Mouse (Mus musculus): Measurements from ENCODE around the gene Vps33b. TPM values are rescaled to one million over a fixed set of nuclear protein-coding genes. Genes with fewer than 3 reads are reported as not detected.
A peak's percentile ranks its signal among the peaks of the same experiment; 100 is the strongest.
"Not testable (repeated sequence)": the region's sequence is repeated elsewhere in the genome, so short reads cannot be mapped to it uniquely, and the experiment has no call there.

Gene Vps33b
- polyA plus RNA-seq, 1 experiment: 21.9 TPM

- WGBS: 94% methylated on average over 4 of the region's 4 CpGs
- Histone ChIP-seq H3K4me1 (replicated peaks; ENCODE audit: control insufficient read depth, insufficient read depth, low read length) (peaks cover 3% of the 10 kb centered on the region), H3K27me3 (ENCODE audit: control insufficient read depth, insufficient read depth, low read length) (no peaks in the 10 kb centered on the region), H3K4me3 (ENCODE audit: control insufficient read depth, insufficient read depth, low read length) (no peak overlapping the region), H3K27ac (ENCODE audit: control insufficient read depth, insufficient read depth, low read length) (no peak overlapping the region), H3K36me3 (ENCODE audit: control insufficient read depth, insufficient read depth, low read length) (peaks cover 38% of the 10 kb centered on the region)
- TF ChIP-seq CTCF (IDR thresholded peaks at IDR 0.05; ENCODE audit: borderline replicate concordance, control insufficient read depth, extremely low read depth, insufficient read depth, low read length, poor library complexity): no peak
- DNase-seq: no peak
Observed at GRCm38 (mm10) chr7:80318670-80319069, 49.2 kb downstream of the Vps33b start.

- no peak for DNase-seq
- Histone ChIP-seq H3K36me3 (ENCODE audit: control insufficient read depth, insufficient read depth, low read length) (peaks cover 25% of the 10 kb centered on the region), H3K27ac (ENCODE audit: control insufficient read depth, insufficient read depth, low read length) (no peak overlapping the region), H3K4me1 (replicated peaks; ENCODE audit: control insufficient read depth, insufficient read depth, low read length) (peaks cover 3% of the 10 kb centered on the region), H3K27me3 (ENCODE audit: control insufficient read depth, insufficient read depth, low read length) (no peaks in the 10 kb centered on the region), H3K4me3 (ENCODE audit: control insufficient read depth, insufficient read depth, low read length) (no peak overlapping the region)
- 96% methylated on average over 19 of the region's 19 CpGs for WGBS
- no peak for TF ChIP-seq CTCF (IDR thresholded peaks at IDR 0.05; ENCODE audit: borderline replicate concordance, control insufficient read depth, extremely low read depth, insufficient read depth, low read length, poor library complexity)
- TF ChIP-seq POLR2A (IDR thresholded peaks at IDR 0.05; ENCODE audit: control insufficient read depth, extremely low read depth, insufficient read depth, low read length, poor library complexity): no peak
Observed at GRCm38 (mm10) chr7:80319846-80320496, 50.5 kb downstream of the Vps33b start.

DNA sequence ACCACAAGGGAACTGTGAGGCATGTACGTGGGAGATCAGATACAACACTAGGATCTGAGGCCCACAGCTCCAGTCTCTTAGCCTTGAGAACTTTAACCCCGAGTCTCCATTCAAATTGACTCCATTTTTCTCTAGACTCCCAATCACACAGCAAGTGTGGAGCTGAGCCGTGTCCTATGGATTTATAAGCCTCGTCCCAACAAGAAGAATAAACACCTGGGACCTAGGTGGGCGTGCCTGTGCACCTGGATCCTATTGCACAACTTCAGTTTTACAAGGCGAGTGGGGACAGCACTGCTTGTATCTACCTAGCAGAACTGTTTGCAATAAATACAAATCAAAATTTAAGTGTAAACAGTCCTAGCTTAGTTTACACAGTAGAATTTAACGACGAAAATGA, 53.9 kb downstream of the Vps33b start:
- Histone ChIP-seq H3K4me3 (ENCODE audit: control insufficient read depth, insufficient read depth, low read length) (no peak overlapping the region; the same call in 1 of the 2 replicates), H3K36me3 (ENCODE audit: control insufficient read depth, insufficient read depth, low read length) (peaks cover 25% of the 10 kb centered on the region), H3K27me3 (ENCODE audit: control insufficient read depth, insufficient read depth, low read length) (no peaks in the 10 kb centered on the region), H3K27ac (ENCODE audit: control insufficient read depth, insufficient read depth, low read length) (no peak overlapping the region), H3K4me1 (replicated peaks; ENCODE audit: control insufficient read depth, insufficient read depth, low read length) (peaks cover 3% of the 10 kb centered on the region)
- WGBS: 20% methylated on average over 8 of the region's 8 CpGs
- TF ChIP-seq POLR2A (IDR thresholded peaks at IDR 0.05; ENCODE audit: control insufficient read depth, extremely low read depth, insufficient read depth, low read length, poor library complexity): no peak
- no peak for TF ChIP-seq CTCF (IDR thresholded peaks at IDR 0.05; ENCODE audit: borderline replicate concordance, control insufficient read depth, extremely low read depth, insufficient read depth, low read length, poor library complexity)
- no peak for DNase-seq

GRCm38 (mm10) chr7:80324043-80324815, 54.8 kb downstream of the Vps33b start, which contains the start of gene Rccd1:
TSS of gene Rccd1 (minus strand) at chr7:80324454.
- peak within 1 kb of the TSS; percentile 10; the same call in 1 of the 2 replicates for H3K27ac ChIP-seq (ENCODE audit: control insufficient read depth, insufficient read depth, low read length)
- H3K36me3 ChIP-seq (ENCODE audit: control insufficient read depth, insufficient read depth, low read length): peaks cover 34% of the 10 kb centered on the region
- 2% methylated on average over 38 of the region's 38 CpGs for WGBS
- no peaks in the 10 kb centered on the region for H3K27me3 ChIP-seq (ENCODE audit: control insufficient read depth, insufficient read depth, low read length)
- TF ChIP-seq CTCF (IDR thresholded peaks at IDR 0.05; ENCODE audit: borderline replicate concordance, control insufficient read depth, extremely low read depth, insufficient read depth, low read length, poor library complexity) (no peak; the same call in 1 of the 2 replicates), POLR2A (IDR thresholded peaks at IDR 0.05; ENCODE audit: control insufficient read depth, extremely low read depth, insufficient read depth, low read length, poor library complexity) (peak; percentile 54; the same call in 1 of the 2 replicates)
- peak; percentile 90 for DNase-seq
- peak within 1 kb of the TSS; percentile 69 for H3K4me3 ChIP-seq (ENCODE audit: control insufficient read depth, insufficient read depth, low read length)
- peaks cover 3% of the 10 kb centered on the region for H3K4me1 ChIP-seq (replicated peaks; ENCODE audit: control insufficient read depth, insufficient read depth, low read length)

DNA sequence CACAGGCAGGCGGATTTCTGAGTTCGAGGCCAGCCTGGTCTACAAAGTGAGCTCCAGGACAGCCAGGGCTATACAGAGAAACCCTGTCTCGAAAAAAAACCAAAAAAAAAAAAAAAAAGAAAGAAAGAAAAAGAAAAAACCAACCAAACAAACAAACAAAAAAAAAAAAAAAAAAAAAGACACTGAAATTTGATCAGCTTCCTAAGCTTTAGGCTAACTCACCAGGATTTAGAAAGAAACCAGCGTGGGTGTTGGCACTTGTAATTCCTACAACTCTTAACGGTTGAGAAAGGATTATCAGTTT, 55.3 kb downstream of the Vps33b start:
- not testable (repeated sequence) for H3K27ac ChIP-seq (ENCODE audit: control insufficient read depth, insufficient read depth, low read length); DNase-seq; H3K27me3 ChIP-seq (ENCODE audit: control insufficient read depth, insufficient read depth, low read length); H3K4me3 ChIP-seq (ENCODE audit: control insufficient read depth, insufficient read depth, low read length); H3K4me1 ChIP-seq (replicated peaks; ENCODE audit: control insufficient read depth, insufficient read depth, low read length)
- H3K36me3 ChIP-seq (ENCODE audit: control insufficient read depth, insufficient read depth, low read length): peaks cover 39% of the 10 kb centered on the region
- WGBS: 49% methylated on average over 5 of the region's 5 CpGs

- Histone ChIP-seq H3K4me1 (replicated peaks; ENCODE audit: control insufficient read depth, insufficient read depth, low read length) (peaks cover 3% of the 10 kb centered on the region), H3K36me3 (ENCODE audit: control insufficient read depth, insufficient read depth, low read length) (peaks cover 45% of the 10 kb centered on the region), H3K27me3 (ENCODE audit: control insufficient read depth, insufficient read depth, low read length) (no peaks in the 10 kb centered on the region), H3K27ac (ENCODE audit: control insufficient read depth, insufficient read depth, low read length) (no peak overlapping the region), H3K4me3 (ENCODE audit: control insufficient read depth, insufficient read depth, low read length) (no peak overlapping the region)
- no peak for DNase-seq
- 97% methylated on average over 16 of the region's 16 CpGs for WGBS
- TF ChIP-seq CTCF (IDR thresholded peaks at IDR 0.05; ENCODE audit: borderline replicate concordance, control insufficient read depth, extremely low read depth, insufficient read depth, low read length, poor library complexity): no peak
Observed at GRCm38 (mm10) chr7:80325292-80325868, 55.9 kb downstream of the Vps33b start.

All from thymus, adult 2 months (tissue).